In genomic region chr10:127030336-127031296, GRCm38 (mm10) we compare ENCODE assay signal across 8 mouse cellular contexts. TPM values are rescaled to one million over a fixed set of nuclear protein-coding genes. Genes with fewer than 3 reads are reported as not detected.
A peak's percentile ranks its signal among the peaks of the same experiment; 100 is the strongest.
DNase-seq lines count a peak whose midpoint lies in the region; ATAC-seq lines count a peak whose summit lies in the region.

Gene Tsfm (minus strand): TSS chr10:127030840.

- peak; percentile 94 for DNase-seq in B cell, adult 2 months
- peak; percentile 98 for DNase-seq in brain, adult 2 months (ENCODE audit: low read depth, low spot score)
- peak; percentile 93 for DNase-seq in heart, embryonic 10.5 days (ENCODE audit: low spot score)
- peak; percentile 93 for DNase-seq in liver
- peak; percentile 91 to 98 for DNase-seq in spleen, postnatal 4 days (ENCODE audit: low spot score in 2 of 2)

- peak; percentile 99 for ATAC-seq in erythroblast, adult 5-6 weeks (replicated peaks; ENCODE audit: low FRiP score, poor library complexity, severe bottlenecking)
- peak; percentile 90 for ATAC-seq in kidney, embryonic 15.5 days (replicated peaks; ENCODE audit: low FRiP score)
- peak; percentile 91 for ATAC-seq in monocyte, adult 5-6 weeks (replicated peaks; ENCODE audit: insufficient number of reproducible peaks, low FRiP score, low TSS enrichment, poor library complexity, severe bottlenecking)

- H3K27ac ChIP-seq in heart, embryonic 10.5 days: peak within 1 kb of the TSS; percentile 96
- peak within 1 kb of the TSS; percentile 89 for H3K27ac ChIP-seq in kidney, embryonic 15.5 days

- H3K36me3 ChIP-seq in heart, embryonic 10.5 days: peaks cover 38% of the 10 kb centered on the region
- peaks cover 39% of the 10 kb centered on the region for H3K36me3 ChIP-seq in kidney, embryonic 15.5 days

- peak within 1 kb of the TSS; percentile 89 for H3K9ac ChIP-seq in kidney, embryonic 15.5 days

- no peaks in the 10 kb centered on the region for H3K27me3 ChIP-seq in heart, embryonic 10.5 days (ENCODE audit: insufficient read depth, poor library complexity, severe bottlenecking)
- no peaks in the 10 kb centered on the region for H3K27me3 ChIP-seq in kidney, embryonic 15.5 days

- peak within 1 kb of the TSS; percentile 85 for H3K4me2 ChIP-seq in kidney, embryonic 15.5 days

- no peaks in the 10 kb centered on the region for H3K9me3 ChIP-seq in heart, embryonic 10.5 days
- no peaks in the 10 kb centered on the region for H3K9me3 ChIP-seq in kidney, embryonic 15.5 days (replicated peaks)

- H3K4me3 ChIP-seq in heart, embryonic 10.5 days: peak within 1 kb of the TSS; percentile 78
- peak within 1 kb of the TSS; percentile 95 for H3K4me3 ChIP-seq in kidney, embryonic 15.5 days (replicated peaks)

- 0 out of 2 replicates have a peak, but pooled peaks cover 3% of the 10 kb centered on the region for H3K4me1 ChIP-seq in heart, embryonic 10.5 days
- peaks cover 15% of the 10 kb centered on the region for H3K4me1 ChIP-seq in kidney, embryonic 15.5 days

- WGBS in heart, embryonic 10.5 days: 5% methylated on average over 56 of the region's 56 CpGs
- WGBS in kidney, embryonic 15.5 days: 5% methylated on average over 56 of the region's 56 CpGs

RNA-seq across cellular contexts. Expression of gene Tsfm, which starts in this region (rescaled TPM):
- 5.0 and 5.8 TPM in 2 replicates for total RNA-seq in erythroblast, adult 5-6 weeks (2015; ENCODE audit: low replicate concordance)
- 2.9 and 5.9 TPM in 2 replicates for total RNA-seq in erythroblast, adult 5-6 weeks (2017; ENCODE audit: low replicate concordance)
- polyA plus RNA-seq in heart, embryonic 10.5 days (2016; fragmentation: Nextera tagmentation; extraction: Ambion mirVana): 114 TPM in 2 replicates
- polyA plus RNA-seq in kidney, embryonic 15.5 days (2015; fragmentation: Nextera tagmentation; extraction: Ambion mirVana): 96.4 and 99.7 TPM in 2 replicates
- total RNA-seq in monocyte, adult 5-6 weeks (2017): 8.5 to 14.3 TPM (median 13.9 TPM) in 3 replicates

Comparison
In these comparisons a context has a peak if more than half of its experiments do, and no peak if none do; other contexts are left out.
1. Peak in every context shown above with its lines: DNase-seq, ATAC-seq, H3K4me3 ChIP-seq and H3K27ac ChIP-seq.